In the genomic region with DNA sequence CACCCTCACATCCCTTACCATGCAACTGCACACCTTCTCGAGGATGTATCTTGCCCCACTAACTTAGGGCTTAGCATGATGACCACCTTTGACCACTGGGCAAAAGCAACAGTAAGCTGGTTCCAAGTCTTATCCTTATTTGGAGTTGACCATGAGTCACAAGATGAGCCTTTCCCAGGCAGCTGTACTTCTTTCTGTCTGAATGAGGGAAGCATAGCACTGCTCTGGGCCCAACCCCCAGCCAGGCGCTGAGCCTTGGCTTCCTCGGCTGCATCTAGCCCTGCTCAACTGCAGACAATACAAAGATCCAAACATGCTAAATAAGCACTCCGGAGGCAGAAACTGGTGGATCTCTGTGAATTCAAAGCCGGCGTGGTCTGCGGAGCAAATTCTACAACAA, we compare ENCODE assay signal across 11 mouse cellular contexts.
DNase-seq lines count a peak whose midpoint lies in the region; ATAC-seq lines count a peak whose summit lies in the region.
"Had no signal": no experiment of that assay in that cellular context is flagged by ENCODE, and none has a peak within 500 bp of the region (broad histone marks: within the 10 kb centered on the region; RNA-seq: fewer than 3 reads in every experiment).

No protein-coding gene starts in this region.

- no peak overlapping the region for H3K4me3 ChIP-seq in heart, embryonic 12.5 days
- H3K4me3 ChIP-seq in forebrain, embryonic 13.5 days = no peak overlapping the region
- H3K4me3 ChIP-seq: embryonic facial prominence, embryonic 15.5 days had no signal

- no peaks in the 10 kb centered on the region for H3K36me3 ChIP-seq in heart, embryonic 12.5 days
- H3K36me3 ChIP-seq in forebrain, embryonic 13.5 days (ENCODE audit: poor library complexity, severe bottlenecking) = no peaks in the 10 kb centered on the region
- H3K36me3 ChIP-seq: embryonic facial prominence, embryonic 15.5 days had no signal

- H3K27ac ChIP-seq in heart, embryonic 12.5 days (ENCODE audit: poor library complexity, severe bottlenecking) = no peak overlapping the region
- H3K27ac ChIP-seq in forebrain, embryonic 13.5 days = no peak overlapping the region
- H3K27ac ChIP-seq: embryonic facial prominence, embryonic 15.5 days had no signal

- DNase-seq in heart, adult 18-20 months = peak; percentile 37 to 43
- peak; percentile 67 for DNase-seq in 3T3-L1 (ENCODE audit: low read depth, low spot score)
- DNase-seq in adrenal gland, postnatal 14 days = peak; percentile 24
- DNase-seq in kidney, postnatal 10 days = peak; percentile 63
- DNase-seq in spleen, adult 12 weeks (ENCODE audit: low spot score) = no peak
- DNase-seq in testis, postnatal 10 days (ENCODE audit: low spot score) = no peak
- DNase-seq: cerebellum, adult 9-10 months had no signal

- 0 out of 2 replicates have a peak, but pooled peaks cover 5% of the 10 kb centered on the region for H3K27me3 ChIP-seq in heart, embryonic 12.5 days (replicated peaks)
- H3K27me3 ChIP-seq in forebrain, embryonic 13.5 days = no peaks in the 10 kb centered on the region
- H3K27me3 ChIP-seq: CH12.LX had no signal

- ATAC-seq in heart, embryonic 12.5 days (ENCODE audit: insufficient number of reproducible peaks, low FRiP score) = no peak
- ATAC-seq in forebrain, embryonic 13.5 days = no peak

- no peak overlapping the region for H3K4me2 ChIP-seq in heart, embryonic 12.5 days
- no peak overlapping the region for H3K4me2 ChIP-seq in forebrain, embryonic 13.5 days
- H3K4me2 ChIP-seq: embryonic facial prominence, embryonic 15.5 days had no signal

- H3K9me3 ChIP-seq in heart, embryonic 12.5 days (replicated peaks) = no peaks in the 10 kb centered on the region
- H3K9me3 ChIP-seq in forebrain, embryonic 13.5 days (replicated peaks) = no peaks in the 10 kb centered on the region
- H3K9me3 ChIP-seq: embryonic facial prominence, embryonic 15.5 days had no signal

- WGBS in heart, embryonic 12.5 days = 67% methylated on average over 7 of the region's 7 CpGs
- WGBS in forebrain, embryonic 13.5 days = 76% methylated on average over 7 of the region's 7 CpGs

- H3K9ac ChIP-seq in heart, embryonic 12.5 days = no peak overlapping the region
- H3K9ac ChIP-seq in forebrain, embryonic 13.5 days = no peak overlapping the region
- H3K9ac ChIP-seq: embryonic facial prominence, embryonic 15.5 days had no signal

- H3K4me1 ChIP-seq in heart, embryonic 12.5 days (replicated peaks) = no peaks in the 10 kb centered on the region
- H3K4me1 ChIP-seq in forebrain, embryonic 13.5 days = no peaks in the 10 kb centered on the region
- H3K4me1 ChIP-seq: embryonic facial prominence, embryonic 15.5 days had no signal

Comparison
In these comparisons a context has a peak if more than half of its experiments do, and no peak if none do; other contexts are left out.
1. DNase-seq: peak in heart, adult 18-20 months (2 of 2), 3T3-L1 (single experiment), adrenal gland, postnatal 14 days (single experiment) and kidney, postnatal 10 days (single experiment); none in spleen, adult 12 weeks (single experiment) and testis, postnatal 10 days (single experiment).